Mouse (Mus musculus) right cerebral cortex, adult 18-20 months (tissue): ENCODE data around the gene Ints1.

Experiments
- DNase-seq: peaks from one replicate; pipeline ENCODE4 v3.0.0; 2022; ENCODE audit warnings: mixed read lengths

Gene Ints1

DNA sequence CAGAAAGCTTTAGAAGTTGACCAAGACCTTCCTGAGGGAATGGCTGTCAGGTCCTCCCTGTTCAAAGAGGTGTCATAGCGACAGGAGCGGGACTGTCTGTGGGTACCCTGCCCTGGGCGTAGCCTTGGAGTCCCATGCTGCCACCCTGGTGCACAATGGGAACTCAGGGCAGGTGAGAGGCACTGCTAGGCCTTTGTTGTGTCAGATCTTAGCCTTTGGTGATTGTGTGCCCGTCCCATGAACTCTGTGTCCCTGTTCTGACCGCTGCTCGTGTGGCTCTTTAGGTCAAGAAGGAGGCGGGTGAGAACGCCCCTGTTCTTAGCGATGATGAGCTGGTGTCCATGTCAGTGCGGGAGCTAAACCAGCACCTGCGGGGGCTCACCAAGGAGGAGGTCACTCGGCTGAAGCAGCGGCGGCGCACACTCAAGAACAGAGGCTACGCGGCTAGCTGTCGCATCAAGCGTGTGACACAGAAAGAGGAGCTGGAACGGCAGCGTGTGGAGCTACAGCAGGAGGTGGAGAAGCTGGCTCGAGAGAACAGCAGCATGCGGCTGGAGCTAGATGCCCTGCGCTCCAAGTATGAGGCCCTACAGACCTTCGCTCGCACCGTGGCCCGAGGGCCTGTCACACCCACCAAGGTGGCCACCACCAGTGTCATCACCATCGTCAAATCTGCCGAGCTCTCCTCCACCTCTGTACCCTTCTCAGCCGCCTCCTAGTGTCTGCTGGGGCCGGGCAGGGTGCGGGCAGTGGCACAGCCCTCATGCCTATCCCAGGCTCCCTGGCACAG, 24.5 kb upstream of the Ints1 start:
- DNase-seq: no peak

GRCm38 (mm10) chr5:139799041-139799440, 23.6 kb upstream of the Ints1 start:
- no peak for DNase-seq

DNA sequence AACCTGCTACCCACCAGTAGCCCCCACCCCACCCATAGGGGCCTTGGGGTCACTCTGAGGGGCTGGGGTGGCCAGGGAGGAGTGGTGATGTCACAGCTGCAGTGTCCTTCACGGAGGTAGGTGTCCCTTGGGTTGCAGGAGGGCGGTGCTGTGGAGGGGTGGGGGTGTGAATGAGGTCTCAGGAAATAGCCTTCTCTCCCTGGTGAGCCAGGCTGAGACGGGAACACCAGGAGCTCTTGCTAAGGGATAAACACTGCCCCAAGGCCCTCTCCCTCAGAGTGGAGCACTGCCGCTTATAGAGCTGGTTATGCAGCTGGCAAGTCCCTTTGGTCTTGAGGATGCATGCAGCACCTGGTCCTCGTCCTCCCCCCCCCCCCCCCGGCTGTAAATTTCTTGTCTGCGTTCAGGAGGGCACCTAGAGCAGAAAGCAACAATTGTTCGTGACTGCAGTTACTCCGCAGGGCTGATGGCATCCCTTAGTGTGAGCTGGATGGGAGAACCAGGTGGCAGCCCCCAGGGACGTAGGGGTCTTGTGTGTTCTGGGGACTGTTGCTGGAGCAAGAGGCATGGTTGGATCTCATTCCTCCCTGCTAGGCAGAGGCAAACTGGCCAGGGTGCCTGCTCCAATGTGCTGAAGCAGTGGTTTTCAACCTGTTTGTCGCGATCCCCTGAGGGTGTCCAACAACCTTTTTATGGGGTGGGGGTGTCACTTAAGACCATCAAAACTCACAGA, 22.9 kb upstream of the Ints1 start:
- no peak for DNase-seq

- peak; percentile 77 for DNase-seq
These were observed 22.1 kb upstream of the Ints1 start for GRCm38 (mm10) chr5:139797473-139798167.

DNA sequence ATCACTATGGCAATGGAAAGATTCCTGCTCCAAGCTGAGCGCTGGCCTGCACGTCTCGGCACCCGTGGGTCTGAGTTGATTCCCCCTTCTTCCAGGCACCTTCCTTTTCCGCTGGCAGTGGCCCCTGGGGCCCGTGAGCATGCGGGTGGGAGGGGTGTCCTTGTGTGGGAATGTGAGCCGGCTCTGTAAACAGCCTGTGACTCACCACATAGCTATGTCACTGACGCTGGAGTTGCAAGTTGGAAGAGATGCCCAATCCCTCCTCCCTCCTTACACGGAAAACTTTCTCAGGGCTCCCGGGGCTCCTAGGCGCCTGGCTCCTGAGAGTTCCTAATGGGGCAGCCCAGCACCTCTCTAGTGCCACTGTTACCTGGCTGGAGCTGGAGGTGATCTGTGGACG, 21.4 kb upstream of the Ints1 start:
- DNase-seq: peak; percentile 79

DNA sequence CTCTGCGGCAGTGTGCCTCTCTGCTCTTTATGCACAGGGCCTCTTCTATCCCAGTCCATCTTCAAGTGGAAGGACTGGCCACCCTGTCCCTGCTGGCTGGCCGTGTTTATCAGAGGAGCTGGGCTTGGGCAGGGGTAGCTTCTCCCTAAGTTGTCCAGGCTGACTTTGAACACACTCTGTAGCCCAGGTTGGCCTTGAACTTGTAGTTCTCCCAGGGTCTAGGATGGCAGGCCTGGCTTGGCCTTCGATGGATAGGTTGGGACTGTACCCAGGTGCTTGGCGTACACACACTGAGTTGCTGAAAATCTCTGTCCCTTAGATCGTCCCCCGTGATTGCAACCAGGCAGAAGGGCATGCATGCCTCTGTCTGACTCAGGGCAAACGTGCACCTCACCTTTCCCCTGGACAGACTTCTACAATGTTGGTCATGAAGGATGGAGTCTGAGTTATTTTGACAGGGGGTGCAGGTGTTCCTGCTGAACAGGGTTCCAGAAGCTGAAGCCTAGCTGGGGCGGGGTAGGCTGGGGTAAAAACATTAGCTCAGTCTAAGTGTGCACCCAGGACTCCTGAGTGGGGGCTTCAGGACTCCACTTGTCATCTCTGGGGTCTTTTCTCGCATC, 20.6 kb upstream of the Ints1 start:
- DNase-seq: no peak

DNA sequence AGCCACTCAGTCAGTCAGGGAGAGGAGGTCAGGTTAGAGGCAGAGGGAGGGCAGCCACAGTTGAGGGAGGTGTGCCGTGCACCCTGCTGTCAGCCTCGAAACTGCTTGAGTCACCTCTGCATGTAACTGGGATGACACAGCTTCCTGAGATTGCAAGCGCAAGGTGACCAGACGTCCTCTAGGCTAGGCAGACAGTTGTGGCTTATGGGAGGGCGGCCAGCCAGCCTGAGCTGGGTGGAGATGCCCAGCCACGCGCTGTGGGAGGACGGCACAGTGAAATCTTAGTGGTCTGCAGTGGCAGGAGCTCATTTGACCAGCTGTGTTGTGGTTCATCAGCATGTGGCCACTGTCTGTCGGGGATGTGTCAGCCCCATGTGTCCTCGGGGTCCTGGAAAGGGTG, 19.5 kb upstream of the Ints1 start:
- no peak for DNase-seq

DNA sequence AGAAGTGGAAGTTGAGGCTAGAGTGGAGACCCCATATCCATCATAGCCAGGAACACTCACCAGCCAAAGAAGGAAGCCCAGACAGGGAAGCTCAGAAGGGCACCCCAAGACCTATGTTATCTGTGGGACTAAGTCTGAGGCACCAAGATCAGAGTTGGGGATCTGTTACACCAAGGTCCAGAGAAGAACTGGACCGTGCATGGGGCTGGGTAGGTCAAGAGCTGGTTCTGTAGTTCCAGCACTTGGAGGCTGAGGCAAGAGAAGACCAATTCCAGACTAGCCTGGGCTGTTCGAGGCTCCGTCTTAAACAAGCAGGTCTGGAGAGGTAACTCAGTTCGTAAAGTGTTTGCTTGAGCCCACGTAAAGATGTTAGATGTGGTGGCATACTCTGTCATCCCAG, 18.7 kb upstream of the Ints1 start:
- no peak for DNase-seq

- no peak for DNase-seq
These were observed 18.0 kb upstream of the Ints1 start for GRCm38 (mm10) chr5:139793338-139794089.

- DNase-seq: no peak
These were observed 17.5 kb upstream of the Ints1 start for GRCm38 (mm10) chr5:139792966-139793337.

GRCm38 (mm10) chr5:139792159-139792775, 16.8 kb upstream of the Ints1 start:
- DNase-seq: no peak

DNA sequence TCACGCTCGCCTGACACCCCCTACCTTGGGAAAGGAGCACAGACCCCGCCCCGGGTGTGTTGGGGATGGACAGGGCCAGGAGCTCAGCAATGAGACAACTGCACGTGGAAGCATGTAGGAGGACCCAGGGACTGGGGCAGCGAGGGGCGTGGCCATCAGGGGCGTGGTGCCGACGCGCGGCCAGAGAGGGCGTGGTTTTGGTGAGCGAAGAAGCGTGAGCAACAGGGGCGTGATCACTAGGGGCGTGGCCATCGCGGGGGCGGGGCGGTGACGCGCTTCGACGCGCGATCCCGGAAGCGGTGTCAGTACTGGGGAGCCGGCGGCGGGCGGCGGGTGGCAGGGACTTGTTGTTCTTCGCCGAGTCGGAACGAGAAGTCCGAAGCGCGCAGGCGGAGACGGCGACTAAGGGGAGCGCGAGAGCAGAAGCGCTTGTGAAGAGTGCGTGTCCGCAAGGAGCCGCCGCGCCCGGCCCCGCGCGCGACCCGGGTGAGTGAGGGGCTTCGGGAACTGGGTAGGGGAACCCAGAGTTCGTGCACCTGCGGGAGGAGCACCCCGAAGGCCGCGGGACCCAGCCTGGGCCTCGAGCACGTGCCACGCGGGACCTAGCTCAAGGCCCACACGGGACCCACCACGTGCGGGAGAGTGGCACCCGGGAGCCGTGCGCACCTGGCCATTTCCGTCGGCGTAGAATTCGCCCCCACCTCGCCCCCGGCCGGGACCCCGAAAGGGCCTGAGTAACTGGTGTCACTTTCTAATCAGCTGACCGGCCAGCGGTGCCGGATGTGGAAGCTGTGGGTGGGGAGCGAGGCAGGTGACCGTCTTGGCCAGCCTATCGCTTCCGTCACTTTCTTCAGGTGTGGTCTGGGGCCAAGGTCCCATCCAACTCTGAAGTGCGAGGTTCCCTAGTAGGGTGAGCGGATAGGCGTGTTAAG, 16.0 kb upstream of the Ints1 start, which contains the start of gene Mafk:
Gene Mafk (plus strand): TSS at position 287 of the 932 bp plus-strand sequence.
- DNase-seq: peak; percentile 95

- DNase-seq: no peak
These were observed 14.0 kb upstream of the Ints1 start for GRCm38 (mm10) chr5:139789466-139789865.

DNA sequence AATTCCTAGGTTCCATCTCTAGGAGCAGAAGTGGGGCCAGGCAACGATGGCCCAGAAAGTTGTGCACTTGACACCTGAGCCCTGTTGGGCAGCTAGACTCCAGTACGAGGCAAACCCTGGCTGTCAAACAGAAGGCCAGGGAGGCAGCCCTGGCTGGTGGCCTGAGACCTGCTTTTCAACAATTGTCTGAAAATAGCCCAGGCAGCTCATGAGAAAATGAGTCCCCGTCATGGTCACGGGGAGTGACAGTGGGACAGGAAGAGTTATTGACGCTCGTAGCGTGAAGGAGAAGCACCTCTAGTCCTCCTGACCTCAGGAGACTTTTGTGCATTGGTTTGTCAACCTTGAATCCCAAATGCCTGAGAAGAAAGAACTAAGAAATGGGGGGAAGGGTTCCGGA, 5.9 kb upstream of the Ints1 start:
- no peak for DNase-seq

GRCm38 (mm10) chr5:139776966-139777365, 1.5 kb upstream of the Ints1 start:
- DNase-seq: no peak

- no peak for DNase-seq
These were observed 7.3 kb downstream of the Ints1 start for GRCm38 (mm10) chr5:139768216-139768615.

DNA sequence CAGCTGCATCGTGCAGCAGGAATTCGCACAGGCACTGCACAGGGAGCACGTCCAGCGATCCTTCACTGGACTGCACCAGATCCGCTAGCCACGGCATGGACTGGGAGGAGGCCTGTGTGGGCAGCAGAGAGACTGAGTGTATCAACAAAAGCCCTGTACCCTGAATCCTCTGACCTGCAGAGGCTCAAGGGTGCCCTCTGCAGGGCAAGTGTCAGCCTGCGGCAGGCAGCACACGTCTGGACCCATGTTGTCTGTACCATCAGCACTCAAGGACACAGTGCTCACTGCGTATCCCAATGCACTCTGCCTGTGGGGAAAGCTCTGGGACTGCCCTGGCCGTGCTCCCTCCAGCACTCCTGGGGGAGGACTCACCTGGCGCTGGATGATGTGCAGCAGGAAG, 11.2 kb downstream of the Ints1 start:
- DNase-seq: no peak

- peak; percentile 86 for DNase-seq
These were observed 17.4 kb downstream of the Ints1 start for GRCm38 (mm10) chr5:139758096-139758495.

DNA sequence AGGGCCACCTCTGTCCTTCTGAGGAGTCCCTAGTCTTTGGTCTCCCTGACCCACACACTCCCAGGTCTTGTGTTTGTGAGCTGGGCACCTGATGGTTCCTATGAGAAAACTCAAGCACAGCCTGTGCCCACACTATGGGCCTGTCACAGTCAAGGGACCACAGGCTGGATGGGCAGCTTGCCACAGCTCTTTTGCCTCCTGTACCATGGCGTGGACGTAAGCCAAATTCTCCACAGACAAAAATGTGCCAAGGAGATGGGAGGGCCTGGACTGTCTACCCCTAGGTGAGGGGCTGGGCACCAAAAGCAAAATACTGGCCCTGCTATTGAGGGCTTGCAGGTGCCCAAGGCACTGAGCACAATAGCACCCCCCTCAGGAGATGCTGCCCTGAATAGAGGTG, 18.9 kb downstream of the Ints1 start:
- no peak for DNase-seq

DNA sequence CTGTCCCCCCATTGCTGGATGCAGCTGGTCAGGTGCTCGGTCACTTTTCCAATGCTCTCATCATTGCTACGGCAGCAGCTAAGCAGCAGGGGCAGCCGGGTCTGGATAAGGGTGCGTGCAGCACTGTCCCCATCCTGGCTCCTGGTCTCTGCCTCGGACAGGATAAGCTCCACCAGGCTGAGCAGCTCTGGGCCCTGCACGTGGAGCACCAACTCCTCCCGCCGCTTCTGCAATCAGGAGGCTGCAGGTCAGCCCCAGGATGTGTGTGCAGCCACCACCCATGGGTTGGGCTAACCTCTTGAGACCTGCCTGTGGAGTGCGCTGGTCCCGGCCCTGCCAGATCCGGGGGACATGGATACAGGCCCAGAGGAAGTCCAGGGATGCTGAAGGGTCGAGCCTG, 19.3 kb downstream of the Ints1 start:
- no peak for DNase-seq

GRCm38 (mm10) chr5:139754753-139755152, 20.7 kb downstream of the Ints1 start:
- peak; percentile 56 for DNase-seq
